Mouse (Mus musculus): ENCODE measurements around the gene Gm28042. TPM values are rescaled to one million over a fixed set of nuclear protein-coding genes. Genes with fewer than 3 reads are reported as not detected.

Gm28042 gene
- polyA plus RNA-seq, 1 experiment from 2014 or later: 6.9 TPM

- WGBS: 74% methylated on average over 9 of the region's 9 CpGs
- Histone ChIP-seq H3K4me1 (replicated peaks) (peaks cover 15% of the 10 kb centered on the region), H3K9ac (no peak overlapping the region), H3K4me3 (no peak overlapping the region), H3K27ac (replicated peaks) (peak overlapping the region; percentile 80), H3K9me3 (no peaks in the 10 kb centered on the region), H3K4me2 (no peak overlapping the region), H3K27me3 (no peaks in the 10 kb centered on the region), H3K36me3 (peaks cover 16% of the 10 kb centered on the region)
- no peak; the same call in 1 of the 2 replicates for ATAC-seq (ENCODE audit: low read depth)
Measured at GRCm38 (mm10) chr2:119995391-119996281, 31.7 kb upstream of the Gm28042 start.

GRCm38 (mm10) chr2:119997354-119997753 is 29.9 kb upstream of the Gm28042 start:
- 81% methylated on average over 4 of the region's 4 CpGs for WGBS
- no peak overlapping the region for H3K4me3 ChIP-seq
- H3K4me2 ChIP-seq: no peak overlapping the region
- H3K4me1 ChIP-seq (replicated peaks): peaks cover 15% of the 10 kb centered on the region
- H3K27me3 ChIP-seq: no peaks in the 10 kb centered on the region
- H3K27ac ChIP-seq (replicated peaks): no peak overlapping the region
- no peak overlapping the region for H3K9ac ChIP-seq
- H3K36me3 ChIP-seq: peaks cover 26% of the 10 kb centered on the region
- no peak for ATAC-seq (ENCODE audit: low read depth)
- H3K9me3 ChIP-seq: no peaks in the 10 kb centered on the region

- Histone ChIP-seq H3K4me3 (no peak overlapping the region), H3K27me3 (no peaks in the 10 kb centered on the region), H3K9ac (no peak overlapping the region), H3K36me3 (peaks cover 30% of the 10 kb centered on the region), H3K4me1 (replicated peaks) (peaks cover 13% of the 10 kb centered on the region), H3K4me2 (no peak overlapping the region), H3K27ac (replicated peaks) (no peak overlapping the region), H3K9me3 (no peaks in the 10 kb centered on the region)
- no peak for ATAC-seq (ENCODE audit: low read depth)
- 94% methylated on average over 2 of the region's 2 CpGs for WGBS
Measured at GRCm38 (mm10) chr2:119999731-120000130, 27.6 kb upstream of the Gm28042 start.

GRCm38 (mm10) chr2:120000882-120001584 is 26.3 kb upstream of the Gm28042 start:
- Histone ChIP-seq H3K4me2 (no peak overlapping the region), H3K36me3 (peaks cover 37% of the 10 kb centered on the region), H3K9ac (no peak overlapping the region), H3K27ac (replicated peaks) (no peak overlapping the region), H3K9me3 (no peaks in the 10 kb centered on the region), H3K4me3 (no peak overlapping the region), H3K4me1 (replicated peaks) (0 out of 2 replicates have a peak, but pooled peaks cover 3% of the 10 kb centered on the region), H3K27me3 (no peaks in the 10 kb centered on the region)
- 83% methylated on average over 3 of the region's 3 CpGs for whole genome bisulfite sequencing
- ATAC-seq (ENCODE audit: low read depth): no peak

GRCm38 (mm10) chr2:120001956-120002355 is 25.3 kb upstream of the Gm28042 start:
- 76% methylated on average over 4 of the region's 4 CpGs for WGBS
- no peak overlapping the region for H3K27ac ChIP-seq (replicated peaks)
- H3K9me3 ChIP-seq: no peaks in the 10 kb centered on the region
- H3K27me3 ChIP-seq: no peaks in the 10 kb centered on the region
- H3K4me2 ChIP-seq: no peak overlapping the region
- no peak for ATAC-seq (ENCODE audit: low read depth)
- peaks cover 37% of the 10 kb centered on the region for H3K36me3 ChIP-seq
- H3K4me3 ChIP-seq: no peak overlapping the region
- no peaks in the 10 kb centered on the region for H3K4me1 ChIP-seq (replicated peaks)
- H3K9ac ChIP-seq: no peak overlapping the region

GRCm38 (mm10) chr2:120003970-120004369 is 23.3 kb upstream of the Gm28042 start:
- H3K27ac ChIP-seq (replicated peaks): no peak overlapping the region
- H3K9ac ChIP-seq: no peak overlapping the region
- ATAC-seq (ENCODE audit: low read depth): no peak
- H3K36me3 ChIP-seq: peaks cover 31% of the 10 kb centered on the region
- H3K4me3 ChIP-seq: no peak overlapping the region
- no peaks in the 10 kb centered on the region for H3K9me3 ChIP-seq
- H3K4me1 ChIP-seq (replicated peaks): no peaks in the 10 kb centered on the region
- no peaks in the 10 kb centered on the region for H3K27me3 ChIP-seq
- 92% methylated on average over 2 of the region's 2 CpGs for WGBS
- no peak overlapping the region for H3K4me2 ChIP-seq

- H3K9ac ChIP-seq: no peak overlapping the region
- H3K4me2 ChIP-seq: no peak overlapping the region
- H3K27ac ChIP-seq (replicated peaks): no peak overlapping the region
- H3K4me3 ChIP-seq: no peak overlapping the region
- H3K36me3 ChIP-seq: peaks cover 15% of the 10 kb centered on the region; the same call in 1 of the 2 replicates
- no peak for ATAC-seq (ENCODE audit: low read depth)
- whole genome bisulfite sequencing: 96% methylated on average over 7 of the region's 7 CpGs
- H3K27me3 ChIP-seq: no peaks in the 10 kb centered on the region
- H3K9me3 ChIP-seq: no peaks in the 10 kb centered on the region
- no peaks in the 10 kb centered on the region for H3K4me1 ChIP-seq (replicated peaks)
Measured at GRCm38 (mm10) chr2:120006696-120007095, 20.6 kb upstream of the Gm28042 start.

- 83% methylated on average over 4 of the region's 4 CpGs for WGBS
Measured at GRCm38 (mm10) chr2:120007680-120008210, 19.5 kb upstream of the Gm28042 start.

GRCm38 (mm10) chr2:120008672-120009071 is 18.6 kb upstream of the Gm28042 start:
- Histone ChIP-seq H3K9me3 (no peaks in the 10 kb centered on the region), H3K9ac (no peak overlapping the region), H3K27me3 (no peaks in the 10 kb centered on the region), H3K27ac (replicated peaks) (0 out of 2 replicates have a peak overlapping the region, but pooled peaks have one; percentile 18), H3K4me1 (replicated peaks) (no peaks in the 10 kb centered on the region), H3K36me3 (peaks cover 27% of the 10 kb centered on the region), H3K4me2 (no peak overlapping the region), H3K4me3 (no peak overlapping the region)
- 63% methylated on average over 4 of the region's 4 CpGs for WGBS
- no peak for ATAC-seq (ENCODE audit: low read depth)

More at GRCm38 (mm10) chr2:120007680-120008210, 19.5 kb upstream of the Gm28042 start:
- Histone ChIP-seq H3K9ac (no peak overlapping the region), H3K27me3 (no peaks in the 10 kb centered on the region), H3K36me3 (peaks cover 18% of the 10 kb centered on the region), H3K4me1 (replicated peaks) (no peaks in the 10 kb centered on the region), H3K4me2 (no peak overlapping the region), H3K9me3 (no peaks in the 10 kb centered on the region), H3K27ac (replicated peaks) (no peak overlapping the region), H3K4me3 (no peak overlapping the region)
- ATAC-seq (ENCODE audit: low read depth): no peak

- Histone ChIP-seq H3K9me3 (no peaks in the 10 kb centered on the region), H3K4me3 (no peak overlapping the region), H3K27me3 (no peaks in the 10 kb centered on the region), H3K4me1 (replicated peaks) (no peaks in the 10 kb centered on the region), H3K9ac (no peak overlapping the region), H3K4me2 (no peak overlapping the region), H3K27ac (replicated peaks) (no peak overlapping the region), H3K36me3 (peaks cover 26% of the 10 kb centered on the region)
- 84% methylated on average over 8 of the region's 8 CpGs for WGBS
- ATAC-seq (ENCODE audit: low read depth): peak; percentile 40; the same call in 1 of the 2 replicates
Measured at GRCm38 (mm10) chr2:120011462-120012200, 15.7 kb upstream of the Gm28042 start.

GRCm38 (mm10) chr2:120012924-120013323 is 14.4 kb upstream of the Gm28042 start:
- 91% methylated on average over 13 of the region's 13 CpGs for WGBS
- H3K36me3 ChIP-seq: peaks cover 39% of the 10 kb centered on the region
- ATAC-seq (ENCODE audit: low read depth): no peak
- H3K9ac ChIP-seq: no peak overlapping the region
- no peak overlapping the region for H3K27ac ChIP-seq (replicated peaks)
- no peak overlapping the region for H3K4me3 ChIP-seq
- no peaks in the 10 kb centered on the region for H3K9me3 ChIP-seq
- H3K4me2 ChIP-seq: no peak overlapping the region
- H3K4me1 ChIP-seq (replicated peaks): no peaks in the 10 kb centered on the region
- no peaks in the 10 kb centered on the region for H3K27me3 ChIP-seq

All from neural tube, embryonic 13.5 days (tissue).